Mouse (Mus musculus): ENCODE measurements around the gene Lamtor2. TPM values are rescaled to one million over a fixed set of nuclear protein-coding genes. Genes with fewer than 3 reads are reported as not detected.

Gene Lamtor2
- total and polyA plus RNA-seq, 3 experiments: 125 to 188 TPM; not detected in 1

DNA sequence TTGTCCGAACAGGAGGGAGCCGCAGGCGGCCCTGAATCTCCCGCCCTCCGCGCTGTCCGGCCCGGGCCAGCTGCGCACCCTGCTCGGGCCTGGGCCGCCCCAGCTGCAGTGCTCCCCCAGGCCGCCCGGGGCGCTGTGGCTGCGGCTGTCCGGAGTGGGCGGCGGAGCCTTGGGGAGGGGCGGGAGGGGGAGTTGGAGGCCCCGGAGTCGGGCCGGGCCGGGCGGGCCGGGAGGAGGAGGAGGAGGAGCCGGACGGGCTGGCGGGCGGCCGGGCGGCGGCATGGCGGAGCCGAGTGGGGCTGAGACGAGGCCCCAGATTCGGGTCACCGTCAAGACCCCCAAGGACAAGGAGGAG is 628 bp upstream of the Lamtor2 start, which contains the start of gene Ubqln4:
Gene Ubqln4, plus strand, starts transcription at position 234 of the 355 bp plus-strand sequence.
- peak within 1 kb of the TSS; percentile 84 to 90 for H3K4me3 ChIP-seq (ENCODE audit: control insufficient read depth in 1 of 2, insufficient read depth in 1 of 2, low read depth in 2 of 2, low read length in 2 of 2)
- peaks cover 6 to 9% of the 10 kb centered on the region in 2 experiments for H3K36me3 ChIP-seq (ENCODE audit: control insufficient read depth in 1 of 2, insufficient read depth in 2 of 2, low read length in 2 of 2)
- peak; percentile 94 for DNase-seq (ENCODE audit: low read depth, low spot score)
- H3K9ac ChIP-seq (ENCODE audit: control insufficient read depth, low read depth, low read length, poor library complexity, severe bottlenecking): peak within 1 kb of the TSS; percentile 93
- H3K27me3 ChIP-seq (ENCODE audit: control insufficient read depth in 1 of 2, insufficient read depth in 2 of 2, low read length in 2 of 2): no peaks in the 10 kb centered on the region
- H3K79me2 ChIP-seq (ENCODE audit: control insufficient read depth, insufficient read depth, low read length, poor library complexity): peaks cover 24% of the 10 kb centered on the region
- H3K9me3 ChIP-seq (replicated peaks; ENCODE audit: insufficient read depth, low read length): no peaks in the 10 kb centered on the region
- H3K4me1 ChIP-seq (ENCODE audit: control insufficient read depth in 1 of 2, insufficient read depth in 2 of 2, low read length in 2 of 2): peaks cover 3 to 5% of the 10 kb centered on the region in 2 experiments; a peak in 2 of 4 replicates
- H3K27ac ChIP-seq (ENCODE audit: control insufficient read depth, low read depth, low read length): peak within 1 kb of the TSS; percentile 91
- TF ChIP-seq MYC (IDR thresholded peaks at IDR 0.05; ENCODE audit: low read depth, low read length) (no peak; the same call in 1 of the 2 replicates), UBTF (IDR thresholded peaks at IDR 0.05; ENCODE audit: borderline replicate concordance, insufficient read depth, low read depth, low read length) (no peak), JUND (IDR thresholded peaks at IDR 0.05; ENCODE audit: low read depth, low read length) (no peak), TCF12 (IDR thresholded peaks at IDR 0.05; ENCODE audit: low read depth, low read length) (peak; percentile 73), CHD1 (IDR thresholded peaks at IDR 0.05; ENCODE audit: low read depth, low read length) (peak; percentile 90; the same call in 1 of the 2 replicates), NRF1 (IDR thresholded peaks at IDR 0.05; ENCODE audit: insufficient read depth, low read depth, low read length, poor library complexity, severe bottlenecking) (peak; percentile 63), SIN3A (IDR thresholded peaks at IDR 0.05; ENCODE audit: low read length) (peak; percentile 73; the same call in 1 of the 2 replicates), ELF1 (IDR thresholded peaks at IDR 0.05; ENCODE audit: low read depth, low read length) (peak; percentile 43; the same call in 1 of the 2 replicates), MAX (IDR thresholded peaks at IDR 0.05; ENCODE audit: low read length) (peak; percentile 49; the same call in 1 of the 2 replicates), CHD2 (IDR thresholded peaks at IDR 0.05; ENCODE audit: low read length) (no peak), BHLHE40 (IDR thresholded peaks at IDR 0.05; ENCODE audit: borderline replicate concordance, low read depth, low read length) (no peak), KAT2A (conservative IDR thresholded peaks at IDR 0.05; ENCODE audit: low read depth, low read length) (no peak; the same call in 1 of the 2 replicates), TBP (IDR thresholded peaks at IDR 0.05; ENCODE audit: low read depth, low read length) (no peak), POLR2A (IDR thresholded peaks at IDR 0.05; ENCODE audit: control insufficient read depth in 1 of 2, insufficient read depth in 1 of 2, low read depth in 1 of 2, low read length in 2 of 2, poor library complexity in 1 of 2) (peak; percentile 66 to 94), CTCF (IDR thresholded peaks at IDR 0.05 in 2 of 3, conservative IDR thresholded peaks at IDR 0.05 in 1 of 3; ENCODE audit: control insufficient read depth in 1 of 3, insufficient read depth in 1 of 3, low read depth in 2 of 3, low read length in 3 of 3, poor library complexity in 1 of 3, severe bottlenecking in 1 of 3) (peak; percentile 55 to 95 (median 74); a peak in 5 of 6 replicates), POLR2AphosphoS2 (IDR thresholded peaks at IDR 0.05; ENCODE audit: low read length) (peak; percentile 66), HCFC1 (IDR thresholded peaks at IDR 0.05; ENCODE audit: low read depth, low read length) (peak; percentile 73; the same call in 1 of the 2 replicates), E2F4 (IDR thresholded peaks at IDR 0.05; ENCODE audit: borderline replicate concordance, low read depth, low read length) (0 out of 2 replicates have a peak, but pooled peaks have one; percentile 57), ZMIZ1 (IDR thresholded peaks at IDR 0.05; ENCODE audit: low read depth, low read length) (no peak; the same call in none of the 2 replicates), MAFK (IDR thresholded peaks at IDR 0.05; ENCODE audit: borderline replicate concordance, low read depth, low read length) (no peak), MXI1 (IDR thresholded peaks at IDR 0.05; ENCODE audit: low read depth, low read length) (peak; percentile 75; the same call in 1 of the 2 replicates), NELFE (IDR thresholded peaks at IDR 0.05; ENCODE audit: low read depth, low read length) (peak; percentile 92), GABPA (IDR thresholded peaks at IDR 0.05; ENCODE audit: low read depth, low read length) (peak; percentile 48; the same call in 1 of the 2 replicates), ZNF384 (IDR thresholded peaks at IDR 0.05; ENCODE audit: low read depth, low read length) (no peak), ZC3H11A (IDR thresholded peaks at IDR 0.05; ENCODE audit: low read depth, low read length) (no peak), POLR2AphosphoS5 (IDR thresholded peaks at IDR 0.05; ENCODE audit: borderline replicate concordance, low read depth, low read length) (0 out of 2 replicates have a peak, but pooled peaks have one; percentile 3), ETS1 (IDR thresholded peaks at IDR 0.05; ENCODE audit: low read depth, low read length) (0 out of 2 replicates have a peak, but pooled peaks have one; percentile 30), TAL1 (IDR thresholded peaks at IDR 0.05; ENCODE audit: low read length) (no peak), MAZ (IDR thresholded peaks at IDR 0.05; ENCODE audit: low read depth, low read length) (peak; percentile 98)

Measured in MEL (cell line).